Mouse (Mus musculus): Measurements from ENCODE around the gene Gm35549. TPM values are rescaled to one million over a fixed set of nuclear protein-coding genes. Genes with fewer than 3 reads are reported as not detected.

Gene Gm35549
- total RNA-seq, 1 experiment from 2014 or later: not detected

DNA sequence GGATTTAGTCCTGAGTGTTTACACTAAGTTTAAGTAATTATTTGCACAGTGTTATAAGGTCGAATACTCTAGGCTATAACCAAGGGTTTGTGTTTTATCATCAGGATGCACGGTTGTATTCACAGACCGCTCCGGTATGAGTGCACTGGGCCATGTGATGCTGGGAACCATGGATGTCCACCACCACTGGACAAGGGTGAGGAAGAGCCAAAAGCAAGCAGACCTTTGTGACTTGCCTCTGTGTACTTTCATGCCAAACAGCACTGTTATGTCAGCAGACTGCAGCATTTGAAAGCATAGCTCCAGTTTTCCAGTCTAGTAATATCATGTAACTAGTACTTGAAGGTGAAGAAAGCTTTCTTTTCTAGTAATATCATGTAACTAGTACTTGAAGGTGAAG lies 17.1 kb downstream of the Gm35549 start:
- no peak for DNase-seq

DNA sequence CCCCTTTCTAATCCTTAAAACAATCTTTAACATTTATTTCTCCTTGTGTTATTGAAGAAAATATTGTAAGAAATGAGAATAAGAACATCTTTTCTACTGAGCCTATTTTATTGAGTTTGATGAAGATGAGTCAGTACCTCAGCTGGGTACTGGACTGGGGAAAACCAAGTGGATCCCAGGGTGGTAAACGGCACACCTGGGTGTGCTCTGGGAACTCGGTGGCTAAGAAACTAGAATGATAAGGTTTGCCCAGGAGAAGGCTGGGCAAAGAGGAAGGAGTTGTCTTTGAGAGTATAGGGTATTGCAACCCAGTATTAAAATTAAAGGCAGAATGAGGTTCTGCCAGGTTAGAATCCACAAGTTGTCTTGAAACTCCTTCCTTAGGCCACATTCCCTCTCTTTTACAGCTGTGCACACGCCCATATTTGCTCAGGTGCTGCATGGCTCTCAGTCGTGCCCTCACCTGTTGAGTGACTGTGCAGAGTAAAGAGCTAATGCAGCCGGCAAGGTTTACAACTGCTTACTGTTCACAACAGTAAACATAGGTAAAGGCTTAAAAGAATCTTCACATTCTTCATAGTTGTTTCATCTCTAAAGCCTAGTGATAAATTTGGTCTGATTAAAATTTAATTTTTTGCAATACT lies 20.3 kb downstream of the Gm35549 start:
- no peak for DNase-seq

DNA sequence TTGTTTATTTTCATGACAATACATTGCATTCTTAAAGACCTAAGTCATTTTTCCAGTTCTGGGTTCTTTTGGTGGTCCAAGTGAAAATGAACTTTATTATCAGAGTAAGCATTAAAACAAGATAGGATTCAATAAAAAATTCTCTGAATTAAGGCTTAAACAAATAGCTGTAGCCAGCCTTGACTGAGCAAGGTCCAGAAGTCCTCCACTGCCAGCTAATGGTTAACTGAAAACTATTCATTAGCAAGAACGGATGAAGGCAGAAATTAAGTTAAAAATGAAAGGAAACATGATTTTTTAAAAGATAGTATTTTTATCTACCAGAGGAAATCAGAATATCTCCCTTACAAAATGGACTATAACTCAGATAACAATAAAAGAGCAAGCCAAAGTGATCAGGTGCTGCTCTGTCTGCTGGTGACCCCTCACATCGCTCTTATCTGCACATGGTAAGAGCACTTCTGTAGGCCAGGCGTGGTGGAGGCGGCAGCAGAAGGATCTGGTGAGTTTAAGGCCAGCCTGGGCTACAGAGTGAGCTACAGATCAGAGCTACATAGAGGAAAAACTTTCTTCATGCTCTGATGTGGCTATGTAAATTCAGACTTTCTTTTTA lies 28.5 kb downstream of the Gm35549 start:
- no peak for DNase-seq

DNA sequence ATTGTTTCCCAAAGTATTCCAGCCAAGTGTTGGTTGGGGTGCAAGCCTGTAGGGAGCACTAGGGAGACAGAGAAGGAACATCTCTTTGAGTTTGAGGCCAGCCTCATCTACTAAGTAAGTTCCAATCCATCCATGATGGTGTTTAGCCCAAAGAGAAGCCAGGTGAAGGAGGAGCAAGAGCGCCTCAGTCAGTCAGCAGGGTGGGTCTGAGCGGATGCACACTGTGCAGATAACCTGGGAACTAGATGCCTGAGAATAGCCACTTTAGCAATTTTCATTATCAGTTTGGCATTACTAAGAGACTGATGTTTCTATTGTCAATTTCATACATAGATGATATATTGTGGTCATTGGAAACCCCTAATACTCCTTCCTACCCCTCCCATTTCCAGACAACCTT lies 29.1 kb downstream of the Gm35549 start:
- DNase-seq: no peak

DNA sequence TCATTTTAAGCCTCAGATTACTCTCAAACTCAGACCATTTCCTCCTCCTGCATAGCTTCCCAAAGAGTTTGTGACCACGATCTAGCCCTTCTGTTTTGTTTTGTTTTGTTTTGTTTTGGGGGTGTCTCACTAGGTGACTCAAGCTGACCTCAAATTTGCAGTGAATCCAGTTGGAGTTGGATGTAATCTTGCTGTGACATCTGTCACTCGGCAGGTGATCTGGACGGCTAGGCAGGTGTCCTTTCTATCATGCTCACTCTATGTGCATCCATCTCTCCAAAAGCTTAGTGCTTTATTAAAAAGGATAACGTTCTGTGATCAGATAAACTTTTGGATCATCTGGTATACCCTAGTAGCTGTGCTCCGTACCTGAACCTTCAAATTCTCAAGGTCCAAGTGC lies 31.4 kb downstream of the Gm35549 start:
- no peak for DNase-seq

DNA sequence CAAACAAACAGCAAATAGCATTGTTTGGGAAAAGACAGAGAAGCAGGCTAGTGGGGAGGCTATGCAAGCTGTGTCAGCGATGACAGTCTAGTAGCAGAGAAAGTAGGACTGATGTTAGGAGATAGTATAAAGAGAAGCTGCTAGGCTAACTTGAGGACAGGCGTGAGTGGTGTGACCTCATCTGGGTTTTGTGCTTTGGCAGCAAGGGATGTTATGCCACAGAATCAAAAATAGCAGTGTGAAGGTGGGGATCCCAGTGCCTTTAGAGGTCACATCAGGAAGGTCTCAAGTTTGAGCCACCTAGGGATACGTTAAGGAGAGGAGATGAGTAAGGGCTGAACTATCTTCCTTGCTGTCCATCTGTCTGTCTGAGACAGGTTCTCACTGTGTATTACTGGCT lies 33.6 kb downstream of the Gm35549 start:
- DNase-seq: peak; percentile 11

DNA sequence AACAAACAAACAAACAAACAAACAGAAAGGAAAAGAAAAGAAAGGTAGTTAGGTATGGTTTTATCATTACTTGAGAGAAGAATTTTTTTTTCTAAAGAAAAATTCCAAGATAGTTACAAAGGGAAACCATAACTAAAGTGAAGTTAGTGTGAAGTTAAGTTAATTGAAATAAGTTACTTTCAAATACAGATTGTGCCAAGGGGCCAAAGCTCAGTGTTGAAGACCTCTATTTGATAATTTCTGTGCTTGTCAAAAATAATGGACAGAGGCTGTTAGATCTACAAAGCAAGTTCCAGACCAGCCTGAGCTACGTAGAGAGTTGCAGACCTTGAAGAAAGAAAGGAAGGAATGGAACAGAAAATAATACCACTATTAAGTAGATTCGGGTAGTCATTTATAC lies 36.6 kb downstream of the Gm35549 start:
- no peak for DNase-seq

DNA sequence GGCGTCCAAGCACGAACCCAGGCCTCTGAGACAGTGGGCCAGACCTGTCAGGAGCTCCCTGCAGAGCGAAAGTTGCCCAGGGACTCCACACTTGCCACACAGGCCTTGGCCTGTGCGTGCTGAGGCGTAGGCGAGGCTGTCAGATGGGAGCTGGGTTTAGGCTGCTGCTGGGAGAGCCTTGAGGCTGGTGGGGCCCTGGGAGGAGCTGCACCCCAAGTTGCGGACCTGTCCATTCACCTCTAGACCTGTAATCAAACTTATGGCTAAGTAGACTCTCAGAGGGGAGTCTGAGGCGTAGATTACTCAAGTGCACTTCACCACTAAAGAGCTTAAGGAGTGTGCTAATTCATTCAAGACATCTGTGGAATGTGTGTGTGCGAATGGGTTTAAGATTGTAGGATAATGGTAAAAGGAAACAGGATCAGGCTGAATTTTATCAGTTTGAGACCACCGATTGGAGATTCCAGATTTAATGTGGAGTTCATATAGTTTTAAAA lies 37.9 kb downstream of the Gm35549 start:
- no peak for DNase-seq

DNA sequence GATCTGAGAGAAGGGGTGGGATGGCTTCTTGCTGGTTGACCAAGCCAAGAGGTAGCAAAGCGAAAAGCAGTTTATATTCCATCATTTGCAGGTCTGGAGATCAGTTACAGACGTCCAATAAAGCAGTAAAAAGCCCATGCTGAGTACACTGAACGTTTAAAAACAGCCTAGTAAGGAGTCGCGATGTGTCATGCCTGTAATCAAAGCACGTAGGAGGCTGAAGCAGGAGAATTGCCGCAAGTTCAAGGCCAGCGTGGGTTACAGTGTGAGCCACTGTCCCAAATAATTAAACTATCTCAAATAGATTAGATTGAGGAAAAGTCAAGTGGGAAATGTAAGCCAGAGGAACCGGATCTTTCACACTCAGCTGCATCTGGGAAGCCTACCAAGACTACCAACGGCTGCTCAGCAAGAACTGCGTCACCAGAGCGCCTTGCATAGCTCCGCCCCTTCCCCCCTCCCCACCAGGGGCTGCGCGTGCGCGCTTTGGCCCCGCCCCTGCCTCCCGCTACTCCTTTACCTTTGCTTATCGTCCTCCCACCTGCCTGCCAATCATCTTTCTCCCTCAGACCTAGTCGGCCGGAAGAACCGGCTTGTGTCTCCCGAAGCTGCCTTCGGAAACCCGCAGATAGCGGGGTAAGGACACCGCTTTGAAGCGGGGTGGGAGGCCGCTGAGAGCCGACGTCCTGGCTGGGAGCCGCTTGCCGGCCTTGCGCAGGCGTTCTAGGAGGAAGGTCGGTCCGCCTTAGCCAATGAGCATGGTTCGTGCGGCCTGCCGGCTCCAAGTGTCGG lies 38.6 kb downstream of the Gm35549 start, which contains the start of gene Tcaim:
TSS of gene Tcaim (plus strand) at position 487 of the 792 bp plus-strand sequence.
- peak; percentile 95 for DNase-seq

DNA sequence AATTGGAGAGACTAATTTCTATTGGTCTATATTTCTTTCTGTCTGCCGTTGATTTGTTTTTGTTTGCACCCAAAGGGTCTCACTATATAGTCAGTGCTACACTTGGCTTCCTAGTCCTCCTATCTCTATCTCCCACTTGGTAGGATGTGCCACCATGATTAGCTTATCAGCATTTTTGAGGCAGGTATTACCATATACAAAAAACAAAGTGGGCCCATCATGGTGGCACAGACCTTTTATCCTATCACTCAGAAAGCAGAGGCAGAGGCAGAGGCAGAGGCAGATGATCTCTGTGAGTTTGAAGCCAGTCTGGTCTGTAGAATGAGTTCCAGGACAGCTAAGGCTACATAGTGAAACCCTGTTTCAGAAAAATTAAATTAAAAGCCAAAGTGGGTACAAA lies 57.3 kb downstream of the Gm35549 start:
- no peak for DNase-seq

DNA sequence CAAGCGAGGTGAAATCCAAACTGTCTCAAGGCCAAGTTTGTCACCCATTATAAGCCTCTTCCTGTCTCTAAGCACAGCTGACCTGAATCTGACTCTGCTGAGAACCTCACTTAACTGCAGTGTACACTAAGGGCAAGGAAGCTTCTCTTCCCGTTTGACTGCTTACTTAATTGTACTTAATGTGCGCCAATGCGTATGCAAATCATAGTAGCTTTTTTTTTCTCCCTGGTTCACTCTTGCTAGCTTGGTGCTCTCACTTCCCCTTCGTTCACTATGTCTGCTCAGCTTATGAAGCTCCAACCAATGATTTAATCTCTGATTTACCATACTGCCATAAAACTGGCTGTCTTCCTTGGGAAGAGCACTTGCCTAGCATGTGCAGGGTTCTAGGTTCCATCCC lies 58.6 kb downstream of the Gm35549 start:
- DNase-seq: no peak

Other genes starting within 250 kb of the Gm35549 start
- not detected in 2 replicates for gene Topaz1, start 96.7 kb downstream of the Gm35549 start, total RNA-seq (2021)
- gene Tcaim, start 38.5 kb downstream of the Gm35549 start, total RNA-seq (2021): 16.7 and 17.7 TPM in 2 replicates
- gene Zfp445, start 22.0 kb upstream of the Gm35549 start, total RNA-seq (2021): 100 and 106 TPM in 2 replicates
- 9.3 and 11.5 TPM in 2 replicates for gene Zkscan7, start 41.6 kb upstream of the Gm35549 start, total RNA-seq (2021)
- 4.1 and 5.7 TPM in 2 replicates for gene Zfp105, start 79.0 kb upstream of the Gm35549 start, total RNA-seq (2021)
- 21.9 and 22.4 TPM in 2 replicates for gene 1110059G10Rik, start 107.0 kb upstream of the Gm35549 start, total RNA-seq (2021)
- gene Kif15, start 107.0 kb upstream of the Gm35549 start, total RNA-seq (2021): 10.8 and 12.2 TPM in 2 replicates
- gene Tmem42, start 177.3 kb upstream of the Gm35549 start, total RNA-seq (2021): 14.8 and 19.3 TPM in 2 replicates
- 0.70 and 0.86 TPM in 2 replicates for gene Tgm4, start 190.7 kb upstream of the Gm35549 start, total RNA-seq (2021)

Measured in adrenal gland, postnatal 14 days (tissue).